ENCODE assay signal across 16 mouse cellular contexts in genomic region chrX:142917394-142917793, GRCm38 (mm10).
"Had no signal": no experiment of that assay in that cellular context is flagged by ENCODE, and none has a peak within 500 bp of the region (broad histone marks: within the 10 kb centered on the region; RNA-seq: fewer than 3 reads in every experiment).

No protein-coding gene starts in this region.

- DNase-seq: kidney, adult 11 months; kidney, adult 8-10 months; kidney, postnatal 14 days; kidney, postnatal 4 days; liver, embryonic 13.5 days; lung, adult 2 months; lung, postnatal 14 days; lung, postnatal 4 days; right cerebral cortex, adult 18-20 months; right cerebral cortex, postnatal 14 days; right cerebral cortex, postnatal 4 days; thymus, adult 18-20 months; thymus, postnatal 14 days; thymus, postnatal 4 days had no signal

- ATAC-seq: intestine, embryonic 15.5 days; midbrain, embryonic 15.5 days had no signal
